Comparison of ENCODE assay signal across 19 mouse cellular contexts in genomic region chr1:71772526-71772925, GRCm38 (mm10).
DNase-seq lines count a peak whose midpoint lies in the region; TF ChIP-seq lines count a peak whose summit lies in the region.
"Had no signal": no experiment of that assay in that cellular context is flagged by ENCODE, and none has a peak within 500 bp of the region (broad histone marks: within the 10 kb centered on the region; RNA-seq: fewer than 3 reads in every experiment).

No protein-coding gene starts in this region.

- no peaks in the 10 kb centered on the region for H3K27me3 ChIP-seq in liver, adult 2 months (ENCODE audit: control insufficient read depth, insufficient read depth, low read length)
- no peaks in the 10 kb centered on the region for H3K27me3 ChIP-seq in heart, embryonic 10.5 days (ENCODE audit: insufficient read depth, poor library complexity, severe bottlenecking)
- H3K27me3 ChIP-seq: heart, embryonic 13.5 days; hindbrain, embryonic 12.5 days; hindbrain, embryonic 15.5 days had no signal

- H3K4me1 ChIP-seq in liver, adult 2 months (ENCODE audit: control insufficient read depth, insufficient read depth, low read length): no peaks in the 10 kb centered on the region
- H3K4me1 ChIP-seq in heart, embryonic 10.5 days: no peaks in the 10 kb centered on the region

- TF ChIP-seq CTCF in liver, adult 2 months (IDR thresholded peaks at IDR 0.05; ENCODE audit: low read depth, low read length): no peak

- H3K27ac ChIP-seq in liver, adult 2 months (replicated peaks; ENCODE audit: insufficient read depth, low read depth, low read length): no peak overlapping the region
- H3K27ac ChIP-seq in heart, embryonic 10.5 days: no peak overlapping the region
- H3K27ac ChIP-seq: gastrocnemius, adult 2 months; heart, embryonic 13.5 days; hindbrain, embryonic 12.5 days; hindbrain, embryonic 15.5 days had no signal

- peaks cover 7% of the 10 kb centered on the region; the same call in 1 of the 2 replicates for H3K9me3 ChIP-seq in heart, embryonic 10.5 days
- H3K9me3 ChIP-seq: hindbrain, embryonic 15.5 days had no signal

- no peaks in the 10 kb centered on the region for H3K79me2 ChIP-seq in liver, adult 2 months (ENCODE audit: control insufficient read depth, insufficient read depth, low read length)

- intact Hi-C loops in heart, postnatal 10 days (cut with DNase I): no loop called here

- 32% methylated on average over 2 of the region's 2 CpGs for WGBS in liver, adult 2 months
- WGBS in heart, embryonic 10.5 days: 68% methylated on average over 2 of the region's 2 CpGs

- H3K4me3 ChIP-seq in liver, adult 2 months (ENCODE audit: insufficient read depth, low read depth, low read length): no peak overlapping the region
- no peak overlapping the region for H3K4me3 ChIP-seq in heart, embryonic 10.5 days
- H3K4me3 ChIP-seq: gastrocnemius, adult 2 months; heart, embryonic 13.5 days; hindbrain, embryonic 12.5 days; hindbrain, embryonic 15.5 days had no signal

- TF ChIP-seq POLR2A in liver, adult 2 months (IDR thresholded peaks at IDR 0.05; ENCODE audit: extremely low read depth, insufficient read depth, low read length): no peak

- no peak overlapping the region for H3K9ac ChIP-seq in liver, adult 2 months (ENCODE audit: low read depth, low read length)
- H3K9ac ChIP-seq: forebrain, postnatal 0 days; heart, embryonic 13.5 days; hindbrain, embryonic 12.5 days; hindbrain, embryonic 15.5 days had no signal

- DNase-seq in liver, adult 2 months (ENCODE audit: extremely low read depth, low read depth, low spot score): peak; percentile 14
- DNase-seq in liver (no peak), 3T3-L1 (ENCODE audit: low read depth, low spot score) (peak; percentile 43), adipocyte (ENCODE audit: low spot score) (peak; percentile 37)
- no peak for DNase-seq in heart, embryonic 10.5 days (ENCODE audit: low spot score)
- no peak for DNase-seq in heart, adult 8-10 months (ENCODE audit: low spot score)
- DNase-seq in heart, postnatal 10 days: no peak
- DNase-seq: adrenal gland, postnatal 10 days; adrenal gland, postnatal 36 days; cerebellum, adult 18-20 months; cerebellum, adult 9-10 months; cerebellum, postnatal 14 days; forebrain, postnatal 0 days; gastrocnemius, adult 2 months; gastrocnemius, postnatal 14 days; heart, adult 11 months had no signal

- H3K36me3 ChIP-seq in liver, adult 2 months (ENCODE audit: control insufficient read depth, insufficient read depth, low read length): no peaks in the 10 kb centered on the region
- no peaks in the 10 kb centered on the region for H3K36me3 ChIP-seq in heart, embryonic 10.5 days
- H3K36me3 ChIP-seq: heart, embryonic 13.5 days; hindbrain, embryonic 12.5 days; hindbrain, embryonic 15.5 days had no signal

Comparison
In these comparisons a context has a peak if more than half of its experiments do, and no peak if none do; other contexts are left out.
1. DNase-seq: peak in liver, adult 2 months (single experiment), 3T3-L1 (single experiment) and adipocyte (single experiment); none in liver (single experiment), heart, embryonic 10.5 days (single experiment), heart, adult 8-10 months (single experiment) and heart, postnatal 10 days (0 of 2).